Mouse (Mus musculus): ENCODE data around the gene Dusp7. TPM values are rescaled to one million over a fixed set of nuclear protein-coding genes. Genes with fewer than 3 reads are reported as not detected.

Dusp7 gene
- polyA plus RNA-seq, 1 experiment from 2014 or later: 27.8 TPM

- H3K27me3 ChIP-seq (replicated peaks; ENCODE audit: insufficient read depth, low read length): no peaks in the 10 kb centered on the region
- 82% methylated on average over 6 of the region's 6 CpGs for WGBS
- H3K4me3 ChIP-seq (ENCODE audit: low read depth, low read length): no peak overlapping the region
- TF ChIP-seq EP300 (IDR thresholded peaks at IDR 0.05) (no peak), CTCF (IDR thresholded peaks at IDR 0.05) (no peak)
- no peak overlapping the region for H3K9ac ChIP-seq (replicated peaks; ENCODE audit: low read depth)
- H3K9me3 ChIP-seq (ENCODE audit: low read length): no peaks in the 10 kb centered on the region
- ATAC-seq (no peak), DNase-seq (ENCODE audit: low spot score) (no peak)
- H3K27ac ChIP-seq (ENCODE audit: low read length): no peak overlapping the region
- peaks cover 13% of the 10 kb centered on the region; the same call in 1 of the 2 replicates for H3K4me1 ChIP-seq (ENCODE audit: insufficient read depth, low read depth, low read length)
- no peak overlapping the region for H3K4me2 ChIP-seq (replicated peaks; ENCODE audit: low read depth, low read length)
- H3K36me3 ChIP-seq (ENCODE audit: insufficient read depth, low read length): no peaks in the 10 kb centered on the region
These were observed 48.4 kb downstream of the Dusp7 start for GRCm38 (mm10) chr9:106416826-106417225.

GRCm38 (mm10) chr9:106417841-106418625, 49.6 kb downstream of the Dusp7 start:
- ATAC-seq (peak; percentile 61), DNase-seq (ENCODE audit: low spot score) (peak; percentile 85)
- peaks cover 13% of the 10 kb centered on the region; the same call in 1 of the 2 replicates for H3K4me1 ChIP-seq (ENCODE audit: insufficient read depth, low read depth, low read length)
- H3K27me3 ChIP-seq (replicated peaks; ENCODE audit: insufficient read depth, low read length): no peaks in the 10 kb centered on the region
- peak overlapping the region; percentile 21 for H3K4me3 ChIP-seq (ENCODE audit: low read depth, low read length)
- H3K9ac ChIP-seq (replicated peaks; ENCODE audit: low read depth): no peak overlapping the region
- H3K27ac ChIP-seq (ENCODE audit: low read length): no peak overlapping the region
- H3K9me3 ChIP-seq (ENCODE audit: low read length): no peaks in the 10 kb centered on the region
- 15% methylated on average over 29 of the region's 29 CpGs for WGBS
- H3K4me2 ChIP-seq (replicated peaks; ENCODE audit: low read depth, low read length): peak overlapping the region; percentile 53
- no peaks in the 10 kb centered on the region for H3K36me3 ChIP-seq (ENCODE audit: insufficient read depth, low read length)
- no peak for TF ChIP-seq EP300 (IDR thresholded peaks at IDR 0.05)
- TF ChIP-seq CTCF (IDR thresholded peaks at IDR 0.05): peak; percentile 56

GRCm38 (mm10) chr9:106420608-106421007, 52.2 kb downstream of the Dusp7 start:
- DNase-seq (ENCODE audit: low spot score): no peak

GRCm38 (mm10) chr9:106421033-106421864, 52.8 kb downstream of the Dusp7 start:
- Histone ChIP-seq H3K27ac (ENCODE audit: low read length) (no peak overlapping the region), H3K9ac (replicated peaks; ENCODE audit: low read depth) (no peak overlapping the region), H3K4me3 (ENCODE audit: low read depth, low read length) (no peak overlapping the region), H3K4me2 (replicated peaks; ENCODE audit: low read depth, low read length) (peak overlapping the region; percentile 42), H3K36me3 (ENCODE audit: insufficient read depth, low read length) (no peaks in the 10 kb centered on the region), H3K27me3 (replicated peaks; ENCODE audit: insufficient read depth, low read length) (no peaks in the 10 kb centered on the region), H3K4me1 (ENCODE audit: insufficient read depth, low read depth, low read length) (peaks cover 13% of the 10 kb centered on the region; the same call in 1 of the 2 replicates), H3K9me3 (ENCODE audit: low read length) (no peaks in the 10 kb centered on the region)
- DNase-seq (ENCODE audit: low spot score) (peak; percentile 21), ATAC-seq (peak; percentile 16)
- TF ChIP-seq EP300 (IDR thresholded peaks at IDR 0.05) (no peak), CTCF (IDR thresholded peaks at IDR 0.05) (no peak)
- 18% methylated on average over 17 of the region's 18 CpGs for WGBS

More at GRCm38 (mm10) chr9:106420608-106421007, 52.2 kb downstream of the Dusp7 start:
- no peaks in the 10 kb centered on the region for H3K36me3 ChIP-seq (ENCODE audit: insufficient read depth, low read length)
- no peak overlapping the region for H3K4me3 ChIP-seq (ENCODE audit: low read depth, low read length)
- H3K4me2 ChIP-seq (replicated peaks; ENCODE audit: low read depth, low read length): no peak overlapping the region
- no peak overlapping the region for H3K9ac ChIP-seq (replicated peaks; ENCODE audit: low read depth)
- no peaks in the 10 kb centered on the region for H3K27me3 ChIP-seq (replicated peaks; ENCODE audit: insufficient read depth, low read length)
- ATAC-seq: no peak
- TF ChIP-seq EP300 (IDR thresholded peaks at IDR 0.05) (no peak), CTCF (IDR thresholded peaks at IDR 0.05) (no peak)
- no peaks in the 10 kb centered on the region for H3K9me3 ChIP-seq (ENCODE audit: low read length)
- peaks cover 13% of the 10 kb centered on the region; the same call in 1 of the 2 replicates for H3K4me1 ChIP-seq (ENCODE audit: insufficient read depth, low read depth, low read length)
- H3K27ac ChIP-seq (ENCODE audit: low read length): no peak overlapping the region
- WGBS: 8% methylated on average over 2 of the region's 2 CpGs

- TF ChIP-seq EP300 (IDR thresholded peaks at IDR 0.05): no peak
- peak; percentile 97 for TF ChIP-seq CTCF (IDR thresholded peaks at IDR 0.05)
- Histone ChIP-seq H3K27me3 (replicated peaks; ENCODE audit: insufficient read depth, low read length) (no peaks in the 10 kb centered on the region), H3K9ac (replicated peaks; ENCODE audit: low read depth) (no peak overlapping the region), H3K9me3 (ENCODE audit: low read length) (no peaks in the 10 kb centered on the region), H3K36me3 (ENCODE audit: insufficient read depth, low read length) (no peaks in the 10 kb centered on the region), H3K4me1 (ENCODE audit: insufficient read depth, low read depth, low read length) (peaks cover 13% of the 10 kb centered on the region; the same call in 1 of the 2 replicates), H3K4me3 (ENCODE audit: low read depth, low read length) (no peak overlapping the region), H3K27ac (ENCODE audit: low read length) (no peak overlapping the region), H3K4me2 (replicated peaks; ENCODE audit: low read depth, low read length) (peak overlapping the region; percentile 42)
- DNase-seq (ENCODE audit: low spot score) (peak; percentile 93), ATAC-seq (peak; percentile 84)
- 0% methylated on average over 3 of the region's 3 CpGs for WGBS
These were observed 53.4 kb downstream of the Dusp7 start for GRCm38 (mm10) chr9:106421865-106422160.

Other genes with a start within 250 kb of the Dusp7 start
- gene Glyctk, start 210.5 kb upstream of the Dusp7 start, polyA plus RNA-seq (2015; fragmentation: Nextera tagmentation; extraction: Ambion mirVana): 0.67 and 0.71 TPM in 2 replicates
- 11.3 and 13.2 TPM in 2 replicates for gene Wdr82, start 197.7 kb upstream of the Dusp7 start, polyA plus RNA-seq (2015; fragmentation: Nextera tagmentation; extraction: Ambion mirVana)
- 33.4 and 37.2 TPM in 2 replicates for gene Ppm1m, start 168.9 kb upstream of the Dusp7 start, polyA plus RNA-seq (2015; fragmentation: Nextera tagmentation; extraction: Ambion mirVana)
- 64.2 and 64.6 TPM in 2 replicates for gene Twf2, start 165.5 kb upstream of the Dusp7 start, polyA plus RNA-seq (2015; fragmentation: Nextera tagmentation; extraction: Ambion mirVana)
- gene Tlr9, start 146.0 kb upstream of the Dusp7 start, polyA plus RNA-seq (2015; fragmentation: Nextera tagmentation; extraction: Ambion mirVana): 0.12 and 0.15 TPM in 2 replicates
- gene Alas1, start 120.0 kb upstream of the Dusp7 start, polyA plus RNA-seq (2015; fragmentation: Nextera tagmentation; extraction: Ambion mirVana): 292 and 310 TPM in 2 replicates
- gene Poc1a, start 87.6 kb upstream of the Dusp7 start, polyA plus RNA-seq (2015; fragmentation: Nextera tagmentation; extraction: Ambion mirVana): 9.7 and 9.9 TPM in 2 replicates
- gene Rpl29, start 60.8 kb downstream of the Dusp7 start, polyA plus RNA-seq (2015; fragmentation: Nextera tagmentation; extraction: Ambion mirVana): 656 and 737 TPM in 2 replicates
- gene Acy1, start 69.7 kb downstream of the Dusp7 start, polyA plus RNA-seq (2015; fragmentation: Nextera tagmentation; extraction: Ambion mirVana): 8.5 and 12.5 TPM in 2 replicates
- gene Abhd14b, start 78.8 kb downstream of the Dusp7 start, polyA plus RNA-seq (2015; fragmentation: Nextera tagmentation; extraction: Ambion mirVana): 31.1 and 36.8 TPM in 2 replicates
- gene Abhd14a, start 79.0 kb downstream of the Dusp7 start, polyA plus RNA-seq (2015; fragmentation: Nextera tagmentation; extraction: Ambion mirVana): 21.7 and 26.9 TPM in 2 replicates
- 29.4 and 30.6 TPM in 2 replicates for gene Pcbp4, start 84.7 kb downstream of the Dusp7 start, polyA plus RNA-seq (2015; fragmentation: Nextera tagmentation; extraction: Ambion mirVana)
- gene Gpr62, start 97.3 kb downstream of the Dusp7 start, polyA plus RNA-seq (2015; fragmentation: Nextera tagmentation; extraction: Ambion mirVana): 0.13 and 0.20 TPM in 2 replicates
- 19.4 and 21.7 TPM in 2 replicates for gene Rrp9, start 107.3 kb downstream of the Dusp7 start, polyA plus RNA-seq (2015; fragmentation: Nextera tagmentation; extraction: Ambion mirVana)
- 21.5 and 24.0 TPM in 2 replicates for gene Parp3, start 108.3 kb downstream of the Dusp7 start, polyA plus RNA-seq (2015; fragmentation: Nextera tagmentation; extraction: Ambion mirVana)
- gene Iqcf1, start 131.3 kb downstream of the Dusp7 start, polyA plus RNA-seq (2015; fragmentation: Nextera tagmentation; extraction: Ambion mirVana): not detected in 2 replicates
- gene Iqcf5, start 145.9 kb downstream of the Dusp7 start, polyA plus RNA-seq (2015; fragmentation: Nextera tagmentation; extraction: Ambion mirVana): not detected in 2 replicates
- gene Iqcf3, start 193.0 kb downstream of the Dusp7 start, polyA plus RNA-seq (2015; fragmentation: Nextera tagmentation; extraction: Ambion mirVana): not detected in 2 replicates
- gene Iqcf4, start 202.4 kb downstream of the Dusp7 start, polyA plus RNA-seq (2015; fragmentation: Nextera tagmentation; extraction: Ambion mirVana): not detected in 2 replicates

Data from lung, postnatal 0 days (tissue).